Mouse (Mus musculus): Measurements from ENCODE around the gene Phactr1.

The Phactr1 gene

GRCm38 (mm10) chr13:43030222-43030621 is 349.8 kb downstream of the Phactr1 start:
- no peak for DNase-seq (ENCODE audit: low read depth, low spot score)

GRCm38 (mm10) chr13:43032451-43032850 is 352.0 kb downstream of the Phactr1 start:
- DNase-seq (ENCODE audit: low read depth, low spot score), result no peak

GRCm38 (mm10) chr13:43036510-43036909 is 356.1 kb downstream of the Phactr1 start:
- DNase-seq (ENCODE audit: low read depth, low spot score), result no peak

GRCm38 (mm10) chr13:43042766-43043165 is 362.3 kb downstream of the Phactr1 start:
- no peak for DNase-seq (ENCODE audit: low read depth, low spot score)

GRCm38 (mm10) chr13:43048553-43048952 is 368.1 kb downstream of the Phactr1 start:
- no peak for DNase-seq (ENCODE audit: low read depth, low spot score)

GRCm38 (mm10) chr13:43053201-43053600 is 372.8 kb downstream of the Phactr1 start:
- no peak for DNase-seq (ENCODE audit: low read depth, low spot score)

- no peak for DNase-seq (ENCODE audit: low read depth, low spot score)
Measured at GRCm38 (mm10) chr13:43055136-43055535, 374.7 kb downstream of the Phactr1 start.

- DNase-seq (ENCODE audit: low read depth, low spot score), result no peak
Measured at GRCm38 (mm10) chr13:43057104-43057503, 376.7 kb downstream of the Phactr1 start.

- no peak for DNase-seq (ENCODE audit: low read depth, low spot score)
Measured at GRCm38 (mm10) chr13:43063355-43063754, 382.9 kb downstream of the Phactr1 start.

- DNase-seq (ENCODE audit: low read depth, low spot score), result no peak
Measured at GRCm38 (mm10) chr13:43068716-43069265, 388.4 kb downstream of the Phactr1 start.

- DNase-seq (ENCODE audit: low read depth, low spot score), result no peak
Measured at GRCm38 (mm10) chr13:43070496-43070895, 390.1 kb downstream of the Phactr1 start.

GRCm38 (mm10) chr13:43070971-43071370 is 390.5 kb downstream of the Phactr1 start:
- no peak for DNase-seq (ENCODE audit: low read depth, low spot score)

GRCm38 (mm10) chr13:43075456-43075855 is 395.0 kb downstream of the Phactr1 start:
- no peak for DNase-seq (ENCODE audit: low read depth, low spot score)

GRCm38 (mm10) chr13:43077485-43077884 is 397.1 kb downstream of the Phactr1 start:
- DNase-seq (ENCODE audit: low read depth, low spot score), result no peak

- no peak for DNase-seq (ENCODE audit: low read depth, low spot score)
Measured at GRCm38 (mm10) chr13:43085226-43085625, 404.8 kb downstream of the Phactr1 start.

GRCm38 (mm10) chr13:43094365-43094764 is 413.9 kb downstream of the Phactr1 start:
- DNase-seq (ENCODE audit: low read depth, low spot score), result peak; percentile 20

- DNase-seq (ENCODE audit: low read depth, low spot score), result no peak
Measured at GRCm38 (mm10) chr13:43102943-43103342, 422.5 kb downstream of the Phactr1 start.

- no peak for DNase-seq (ENCODE audit: low read depth, low spot score)
Measured at GRCm38 (mm10) chr13:43104496-43104895, 424.1 kb downstream of the Phactr1 start.

GRCm38 (mm10) chr13:43112280-43112679 is 431.9 kb downstream of the Phactr1 start:
- DNase-seq (ENCODE audit: low read depth, low spot score), result no peak

GRCm38 (mm10) chr13:43112707-43113106 is 432.3 kb downstream of the Phactr1 start:
- no peak for DNase-seq (ENCODE audit: low read depth, low spot score)

- no peak for DNase-seq (ENCODE audit: low read depth, low spot score)
Measured at GRCm38 (mm10) chr13:43113141-43113540, 432.7 kb downstream of the Phactr1 start.

GRCm38 (mm10) chr13:43122306-43123070 is 442.1 kb downstream of the Phactr1 start:
- DNase-seq (ENCODE audit: low read depth, low spot score), result no peak

Data from embryo, embryonic 11.5 days (tissue).